Mouse (Mus musculus) forebrain, embryonic 15.5 days (tissue): ENCODE measurements around the gene Fbp1. TPM values are rescaled to one million over a fixed set of nuclear protein-coding genes. Genes with fewer than 3 reads are reported as not detected.
"Not testable (repeated sequence)": the region's sequence is repeated elsewhere in the genome, so short reads cannot be mapped to it uniquely, and the experiment has no call there.

Experiments
- ATAC-seq: fragments of 200-750 bp; cut with Nextera tagmentation; replicated peaks from 2 replicates; pipeline ENCODE4 v1.8.0; 2017; ENCODE audit warnings: mild to moderate bottlenecking, moderate TSS enrichment, moderate library complexity
- H3K27ac ChIP-seq: fragments of 300-500 bp; sonication (generic); replicated peaks from 2 replicates; pipeline ENCODE4 v1.5.1; 2015; ENCODE audit warnings: mild to moderate bottlenecking, inconsistent platforms
- H3K27me3 ChIP-seq: fragments of 300-500 bp; sonication (generic); 2 replicates; pipeline ENCODE4 v1.6.1; 2015; ENCODE audit warnings: inconsistent platforms
- H3K36me3 ChIP-seq: fragments of 300-500 bp; sonication (generic); 2 replicates; pipeline ENCODE4 v1.6.1; 2015; ENCODE audit warnings: mild to moderate bottlenecking, inconsistent platforms
- H3K4me1 ChIP-seq: fragments of 300-500 bp; sonication (generic); 2 replicates; pipeline ENCODE4 v1.6.1; 2015; ENCODE audit warnings: inconsistent platforms
- H3K4me2 ChIP-seq: fragments of 300-500 bp; sonication (generic); replicated peaks from 2 replicates; pipeline ENCODE4 v1.6.1; 2015; ENCODE audit warnings: mild to moderate bottlenecking, inconsistent platforms
- H3K4me3 ChIP-seq: fragments of 300-500 bp; sonication (generic); 2 replicates; pipeline ENCODE4 v1.5.1; 2015; ENCODE audit warnings: mild to moderate bottlenecking, inconsistent platforms
- H3K9ac ChIP-seq: fragments of 300-500 bp; sonication (generic); replicated peaks from 2 replicates; pipeline ENCODE4 v1.6.1; 2015; ENCODE audit warnings: mild to moderate bottlenecking, inconsistent platforms
- H3K9me3 ChIP-seq: fragments of 300-500 bp; sonication (generic); 2 replicates; pipeline ENCODE4 v1.6.1; 2016; ENCODE audit warnings: inconsistent platforms
- WGBS: fragments of 180-500 bp; shearing (Covaris S2); methylation state at CpG from one replicate; pipeline ENCODE4 v1.1.7; 2015; ENCODE audit warnings: mixed read lengths; 5-methylcytosine and 5-hydroxymethylcytosine counted together
- polyA plus RNA-seq: library from polyadenylated mRNA; unstranded; fragments of >200 nt; fragmentation: Nextera tagmentation; extraction: Ambion mirVana; gene quantifications from 2 replicates; pipeline ENCODE4 v1.2.1, GENCODE M21; 2015

Gene Fbp1
- 0.37 TPM in 1 of 2 replicates, not detected in the other for polyA plus RNA-seq

- peaks cover 20% of the 10 kb centered on the region for H3K27me3 ChIP-seq
- no peak for ATAC-seq
- H3K4me1 ChIP-seq, result peaks cover 4% of the 10 kb centered on the region; the same call in 1 of the 2 replicates
- H3K4me2 ChIP-seq, result peak within 1 kb of the TSS; percentile 35
- no peaks in the 10 kb centered on the region for H3K9me3 ChIP-seq
- H3K4me3 ChIP-seq, result peak within 1 kb of the TSS; percentile 20; the same call in 1 of the 2 replicates
- 5% methylated on average over 29 of the region's 29 CpGs for WGBS
- no peak within 1 kb of the TSS for H3K27ac ChIP-seq
- H3K36me3 ChIP-seq, result no peaks in the 10 kb centered on the region
- H3K9ac ChIP-seq, result no peak within 1 kb of the TSS
These were observed at the start of gene Fbp1 for GRCm38 (mm10) chr13:62887712-62888441. Gene Fbp1, minus strand, starts transcription at chr13:62888282.

DNA sequence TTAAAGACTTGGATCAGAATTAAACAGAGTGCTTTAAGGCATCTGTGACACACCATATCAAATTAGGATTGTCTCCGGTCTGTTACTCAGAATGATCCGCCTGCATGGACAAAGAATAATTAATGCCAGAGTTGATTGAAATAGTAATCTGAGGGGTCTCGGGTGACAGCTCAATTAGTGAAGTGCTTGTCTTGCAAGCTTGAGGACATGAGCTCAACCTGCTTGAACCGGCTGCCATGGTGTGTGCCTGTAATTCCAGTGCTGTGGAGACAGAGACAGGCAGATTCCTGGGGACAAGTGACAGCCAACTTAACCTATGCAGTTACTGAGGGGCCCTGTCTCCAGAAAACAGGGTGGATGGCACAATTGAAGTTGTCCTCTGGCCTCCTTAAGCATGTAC is 44.4 kb upstream of the Fbp1 start:
- no peak overlapping the region for H3K9ac ChIP-seq
- no peak overlapping the region for H3K4me2 ChIP-seq
- no peaks in the 10 kb centered on the region for H3K27me3 ChIP-seq
- WGBS, result 61% methylated on average over 4 of the region's 4 CpGs
- no peak for ATAC-seq
- H3K4me3 ChIP-seq, result no peak overlapping the region
- no peaks in the 10 kb centered on the region for H3K4me1 ChIP-seq
- no peak overlapping the region for H3K27ac ChIP-seq
- H3K9me3 ChIP-seq, result no peaks in the 10 kb centered on the region
- no peaks in the 10 kb centered on the region for H3K36me3 ChIP-seq

GRCm38 (mm10) chr13:62929766-62930389 is 41.8 kb upstream of the Fbp1 start:
- no peak for ATAC-seq
- no peaks in the 10 kb centered on the region for H3K4me1 ChIP-seq
- no peak overlapping the region for H3K4me3 ChIP-seq
- 47% methylated on average over 9 of the region's 9 CpGs for WGBS
- H3K27me3 ChIP-seq, result no peaks in the 10 kb centered on the region
- no peaks in the 10 kb centered on the region for H3K36me3 ChIP-seq
- no peaks in the 10 kb centered on the region for H3K9me3 ChIP-seq
- no peak overlapping the region for H3K4me2 ChIP-seq
- H3K27ac ChIP-seq, result no peak overlapping the region
- no peak overlapping the region for H3K9ac ChIP-seq

DNA sequence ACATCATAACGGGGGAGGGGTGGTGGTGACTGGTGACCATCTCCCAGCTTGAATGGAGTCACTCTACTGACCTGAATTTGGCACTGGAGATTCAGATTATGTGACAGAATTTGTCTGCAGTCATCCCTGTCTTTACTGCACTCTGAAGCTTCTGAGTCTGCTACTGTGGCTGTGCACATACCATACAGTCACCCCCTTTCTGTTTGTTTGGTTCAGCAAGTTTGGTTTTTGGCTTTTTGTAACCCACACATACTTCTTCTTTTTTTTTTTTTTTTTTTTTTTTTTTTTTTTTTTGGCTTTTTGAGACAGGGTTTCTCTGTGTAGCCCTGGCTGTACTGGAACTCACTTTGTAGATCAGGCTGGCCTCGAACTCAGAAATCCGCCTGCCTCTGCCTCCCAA is 41.1 kb upstream of the Fbp1 start:
- not testable (repeated sequence) for H3K36me3 ChIP-seq, H3K9me3 ChIP-seq, H3K4me2 ChIP-seq, H3K9ac ChIP-seq, ATAC-seq, H3K27me3 ChIP-seq, H3K4me3 ChIP-seq, H3K4me1 ChIP-seq, H3K27ac ChIP-seq
- 97% methylated on average over 3 of the region's 3 CpGs for WGBS

- Histone ChIP-seq H3K9ac (no peak overlapping the region), H3K36me3 (no peaks in the 10 kb centered on the region), H3K27ac (no peak overlapping the region), H3K27me3 (no peaks in the 10 kb centered on the region), H3K4me2 (no peak overlapping the region), H3K9me3 (no peaks in the 10 kb centered on the region), H3K4me3 (no peak overlapping the region), H3K4me1 (no peaks in the 10 kb centered on the region)
- no peak for ATAC-seq
- 96% methylated on average over 1 of the region's 1 CpGs for WGBS
These were observed 39.4 kb upstream of the Fbp1 start for GRCm38 (mm10) chr13:62927470-62927869.

DNA sequence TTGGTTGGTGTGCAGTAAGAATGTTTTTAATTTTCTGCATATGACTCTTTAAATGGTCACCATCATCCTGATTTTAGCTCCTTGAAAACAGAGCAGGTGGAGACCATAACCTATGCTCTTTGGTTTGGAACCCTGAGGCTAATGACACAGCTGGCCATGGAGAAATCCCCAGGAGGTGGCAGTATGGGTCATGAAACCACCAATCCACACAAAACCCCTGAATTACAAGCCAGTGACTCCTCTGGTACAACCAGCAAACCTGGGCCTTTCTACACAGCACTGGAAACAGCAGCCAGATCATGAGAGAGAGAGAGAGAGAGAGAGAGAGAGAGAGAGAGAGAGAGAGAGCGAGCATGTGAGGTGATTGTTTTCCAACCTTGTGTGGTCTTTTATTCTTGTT is 38.4 kb upstream of the Fbp1 start:
- no peak overlapping the region for H3K4me3 ChIP-seq
- H3K36me3 ChIP-seq, result no peaks in the 10 kb centered on the region
- WGBS, result 67% methylated on average over 1 of the region's 1 CpGs
- H3K4me2 ChIP-seq, result no peak overlapping the region
- H3K9me3 ChIP-seq, result no peaks in the 10 kb centered on the region
- no peak overlapping the region for H3K27ac ChIP-seq
- H3K4me1 ChIP-seq, result no peaks in the 10 kb centered on the region
- no peaks in the 10 kb centered on the region for H3K27me3 ChIP-seq
- ATAC-seq, result no peak
- H3K9ac ChIP-seq, result no peak overlapping the region

- ATAC-seq, result no peak
- Histone ChIP-seq H3K4me2 (no peak overlapping the region), H3K27me3 (no peaks in the 10 kb centered on the region), H3K36me3 (no peaks in the 10 kb centered on the region), H3K9ac (no peak overlapping the region), H3K9me3 (no peaks in the 10 kb centered on the region), H3K27ac (no peak overlapping the region), H3K4me1 (no peaks in the 10 kb centered on the region), H3K4me3 (no peak overlapping the region)
- WGBS, result 67% methylated on average over 8 of the region's 8 CpGs
These were observed 35.1 kb upstream of the Fbp1 start for GRCm38 (mm10) chr13:62923182-62923581.

- Histone ChIP-seq H3K4me1 (no peaks in the 10 kb centered on the region), H3K27ac (no peak overlapping the region), H3K9me3 (no peaks in the 10 kb centered on the region), H3K4me2 (no peak overlapping the region), H3K27me3 (no peaks in the 10 kb centered on the region), H3K4me3 (no peak overlapping the region), H3K36me3 (no peaks in the 10 kb centered on the region), H3K9ac (no peak overlapping the region)
- ATAC-seq, result no peak
- WGBS, result 78% methylated on average over 3 of the region's 3 CpGs
These were observed 34.6 kb upstream of the Fbp1 start for GRCm38 (mm10) chr13:62922645-62923044.

DNA sequence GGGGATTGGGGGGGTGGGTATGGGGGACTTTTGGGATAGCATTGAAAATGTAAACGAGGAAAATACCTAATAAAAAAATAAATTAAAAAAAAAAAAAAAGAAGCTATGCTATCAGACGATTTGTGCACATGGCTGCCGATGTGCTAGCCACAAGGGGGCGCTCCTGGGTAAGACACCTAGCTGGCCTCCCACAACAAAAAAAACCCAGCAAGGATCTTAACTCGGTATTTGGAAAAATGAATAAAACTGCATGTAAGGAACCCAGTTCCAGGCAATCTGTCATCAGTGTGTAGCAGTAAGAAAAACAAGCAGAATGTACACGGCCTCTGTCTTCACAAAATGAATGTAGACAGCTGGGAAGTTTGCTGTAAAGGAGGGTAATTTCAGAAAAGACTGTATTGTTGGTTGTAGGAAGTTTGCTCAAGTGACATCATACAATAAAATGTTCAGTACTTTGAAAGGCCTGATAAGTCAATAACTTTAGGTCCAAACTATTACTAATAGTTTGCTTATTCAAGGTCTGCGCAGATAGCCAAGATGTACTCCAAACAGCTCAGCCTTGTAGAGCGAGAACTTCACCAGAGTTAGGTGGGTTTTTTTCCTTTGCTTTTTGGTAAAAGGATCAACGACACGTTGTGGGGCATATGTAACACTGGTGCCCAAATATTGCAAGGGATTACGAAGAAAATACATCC is 31.7 kb upstream of the Fbp1 start:
- H3K27me3 ChIP-seq, result no peaks in the 10 kb centered on the region
- H3K36me3 ChIP-seq, result no peaks in the 10 kb centered on the region
- no peaks in the 10 kb centered on the region for H3K9me3 ChIP-seq
- no peaks in the 10 kb centered on the region for H3K4me1 ChIP-seq
- H3K4me2 ChIP-seq, result no peak overlapping the region
- H3K9ac ChIP-seq, result no peak overlapping the region
- WGBS, result 39% methylated on average over 11 of the region's 11 CpGs
- H3K27ac ChIP-seq, result no peak overlapping the region
- peak; percentile 51; the same call in 1 of the 2 replicates for ATAC-seq
- no peak overlapping the region for H3K4me3 ChIP-seq

- H3K9ac ChIP-seq, result no peak overlapping the region
- no peak overlapping the region for H3K4me3 ChIP-seq
- no peaks in the 10 kb centered on the region for H3K36me3 ChIP-seq
- no peaks in the 10 kb centered on the region for H3K9me3 ChIP-seq
- H3K4me1 ChIP-seq, result no peaks in the 10 kb centered on the region
- no peak overlapping the region for H3K4me2 ChIP-seq
- no peaks in the 10 kb centered on the region for H3K27me3 ChIP-seq
- 44% methylated on average over 1 of the region's 1 CpGs for WGBS
- H3K27ac ChIP-seq, result no peak overlapping the region
- no peak for ATAC-seq
These were observed 29.5 kb upstream of the Fbp1 start for GRCm38 (mm10) chr13:62917416-62918110.

DNA sequence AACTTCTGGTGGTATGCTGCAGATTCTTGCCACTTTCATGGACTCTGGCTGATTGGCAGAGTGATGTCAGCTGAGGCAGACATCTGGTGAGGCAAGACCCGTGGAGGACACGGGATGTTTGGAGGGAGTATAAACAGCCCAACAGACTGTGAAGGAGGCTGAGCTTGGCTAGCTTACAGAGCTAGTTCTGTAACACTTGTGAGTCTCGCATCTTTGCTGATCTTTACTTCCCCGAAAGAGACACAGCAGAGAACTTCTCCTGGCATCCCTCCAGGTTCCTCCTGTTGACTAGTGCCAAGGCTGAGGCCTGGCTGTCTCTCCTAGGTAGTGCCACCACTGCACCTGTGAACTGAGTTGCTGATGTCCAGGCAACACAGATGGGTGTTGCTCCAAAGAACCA is 28.6 kb upstream of the Fbp1 start:
- Histone ChIP-seq H3K4me1 (no peaks in the 10 kb centered on the region), H3K9ac (no peak overlapping the region), H3K9me3 (no peaks in the 10 kb centered on the region), H3K4me3 (no peak overlapping the region), H3K27me3 (no peaks in the 10 kb centered on the region), H3K27ac (no peak overlapping the region), H3K36me3 (no peaks in the 10 kb centered on the region), H3K4me2 (no peak overlapping the region)
- no peak for ATAC-seq
- 69% methylated on average over 4 of the region's 4 CpGs for WGBS

- Histone ChIP-seq H3K27me3 (no peaks in the 10 kb centered on the region), H3K4me2 (no peak overlapping the region), H3K4me3 (no peak overlapping the region), H3K9me3 (no peaks in the 10 kb centered on the region), H3K9ac (no peak overlapping the region), H3K4me1 (peaks cover 3% of the 10 kb centered on the region; the same call in 1 of the 2 replicates), H3K36me3 (no peaks in the 10 kb centered on the region), H3K27ac (no peak overlapping the region)
- 84% methylated on average over 5 of the region's 5 CpGs for WGBS
- ATAC-seq, result no peak
These were observed 23.5 kb upstream of the Fbp1 start for GRCm38 (mm10) chr13:62911575-62911974.
